Mouse (Mus musculus): ENCODE results near the gene Olfr622. TPM values are rescaled to one million over a fixed set of nuclear protein-coding genes. Genes with fewer than 3 reads are reported as not detected.

Gene Olfr622
- total and polyA plus RNA-seq, 3 experiments = not detected

DNA sequence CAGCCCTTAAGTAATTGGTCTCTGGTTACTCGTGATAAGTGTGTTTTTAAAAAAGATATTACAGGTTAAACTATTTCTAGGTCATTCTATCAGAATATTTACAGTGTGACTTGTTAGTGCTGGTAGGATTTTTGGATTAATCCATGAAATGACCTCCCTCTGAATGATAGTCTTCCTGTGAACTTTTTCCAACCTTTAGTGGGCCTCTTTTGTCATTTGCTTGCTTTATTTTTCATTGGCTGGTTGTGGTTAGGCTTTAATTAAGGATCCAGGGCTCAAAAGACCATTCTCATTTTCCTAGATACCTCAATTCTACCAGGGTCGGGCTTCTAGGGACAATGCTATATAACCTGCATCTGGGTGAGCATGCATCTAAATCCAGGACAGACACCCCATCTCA is 52.7 kb downstream of the Olfr622 start, which contains the start of gene Olfr618:
Olfr618 (plus strand) TSS at position 301 of the 400 bp plus-strand sequence.
- no peak within 1 kb of the TSS for H3K4me3 ChIP-seq (replicated peaks in 1 of 3; ENCODE audit: low read depth in 2 of 3, low read length in 2 of 3, poor library complexity in 1 of 3)
- H3K27ac ChIP-seq (ENCODE audit: insufficient read depth, low read depth) = no peak within 1 kb of the TSS
- H3K27me3 ChIP-seq (replicated peaks) = no peaks in the 10 kb centered on the region
- TF ChIP-seq MEF2A (IDR thresholded peaks at IDR 0.05; ENCODE audit: borderline replicate concordance, low read depth, low read length) = no peak
- no peak for TF ChIP-seq GABPA (IDR thresholded peaks at IDR 0.05; ENCODE audit: insufficient replicate concordance, low read depth, low read length)
- no peak for TF ChIP-seq MXI1 (IDR thresholded peaks at IDR 0.05; ENCODE audit: low read depth, low read length)
- TF ChIP-seq KAT2A (IDR thresholded peaks at IDR 0.05; ENCODE audit: insufficient replicate concordance, low read length) = no peak
- TF ChIP-seq ETS1 (conservative IDR thresholded peaks at IDR 0.05; ENCODE audit: low read depth, low read length) = no peak
- no peak for TF ChIP-seq SIN3A (IDR thresholded peaks at IDR 0.05; ENCODE audit: low read length)
- no peak for TF ChIP-seq USF2 (conservative IDR thresholded peaks at IDR 0.05; ENCODE audit: low read depth, low read length)
- no peak for TF ChIP-seq MYC (IDR thresholded peaks at IDR 0.05; ENCODE audit: low read depth, low read length)
- no peak for TF ChIP-seq RAD21 (IDR thresholded peaks at IDR 0.05; ENCODE audit: low read depth, low read length)
- no peak for TF ChIP-seq MAFK (IDR thresholded peaks at IDR 0.05; ENCODE audit: insufficient replicate concordance, low read length)
- no peak for TF ChIP-seq USF1 (IDR thresholded peaks at IDR 0.05; ENCODE audit: low read depth, low read length)
- no peak for TF ChIP-seq ZC3H11A (IDR thresholded peaks at IDR 0.05; ENCODE audit: low read depth, low read length)
- no peak for TF ChIP-seq JUN (IDR thresholded peaks at IDR 0.05; ENCODE audit: insufficient read depth, low read depth, low read length)
- TF ChIP-seq BHLHE40 (IDR thresholded peaks at IDR 0.05; ENCODE audit: low read depth, low read length) = no peak
- no peak for TF ChIP-seq PAX5 (IDR thresholded peaks at IDR 0.05; ENCODE audit: low read length)
- no peaks in the 10 kb centered on the region for H3K79me2 ChIP-seq (replicated peaks; ENCODE audit: control insufficient read depth, extremely low read depth, insufficient read depth, poor library complexity, severe bottlenecking)
- H3K9me3 ChIP-seq (replicated peaks; ENCODE audit: low read length) = no peaks in the 10 kb centered on the region
- H3K4me2 ChIP-seq (ENCODE audit: insufficient read depth, low read depth, poor library complexity, severe bottlenecking) = no peak within 1 kb of the TSS
- in situ Hi-C loops (cut with MboI; ENCODE audit: low pct_ligation_motif_present, low pct_unique_long_range_greater_than_20kb, low sequenced_read_pairs) (no loop called here), dilution Hi-C loops (cut with MboI; ENCODE audit: extremely low pct_ligation_motif_present, extremely low pct_unique_long_range_greater_than_20kb, low sequenced_read_pairs) (no loop called here)
- H3K9ac ChIP-seq (ENCODE audit: insufficient read depth, low read depth) = no peak within 1 kb of the TSS
- DNase-seq (ENCODE audit: extremely low read depth) = no peak
- no peaks in the 10 kb centered on the region for H3K4me1 ChIP-seq (ENCODE audit: control insufficient read depth in 1 of 2, insufficient read depth in 2 of 2)
- no peaks in the 10 kb centered on the region for H3K36me3 ChIP-seq (replicated peaks in 1 of 2; ENCODE audit: control insufficient read depth in 1 of 2, insufficient read depth in 1 of 2, low read length in 1 of 2)

Other genes starting within 250 kb of the Olfr622 start
Only the 20 nearest of the 32 such genes appear.
- not detected in 2 replicates for gene Olfr609, start 144.6 kb downstream of the Olfr622 start, total RNA-seq (2012; rRNA removed)
- gene Olfr609, start 144.6 kb downstream of the Olfr622 start, total RNA-seq (2014; rRNA removed) = not detected in 2 replicates
- not detected in 2 replicates for gene Olfr609, start 144.6 kb downstream of the Olfr622 start, polyA plus RNA-seq (2012; ENCODE audit: insufficient read length, low read depth)
- not detected in 2 replicates for gene Olfr610, start 130.6 kb downstream of the Olfr622 start, total RNA-seq (2012; rRNA removed)
- gene Olfr610, start 130.6 kb downstream of the Olfr622 start, total RNA-seq (2014; rRNA removed) = not detected in 2 replicates
- gene Olfr610, start 130.6 kb downstream of the Olfr622 start, polyA plus RNA-seq (2012; ENCODE audit: insufficient read length, low read depth) = not detected in 2 replicates
- gene Olfr611, start 121.9 kb downstream of the Olfr622 start, total RNA-seq (2012; rRNA removed) = not detected in 2 replicates
- gene Olfr611, start 121.9 kb downstream of the Olfr622 start, total RNA-seq (2014; rRNA removed) = not detected in 2 replicates
- gene Olfr611, start 121.9 kb downstream of the Olfr622 start, polyA plus RNA-seq (2012; ENCODE audit: insufficient read length, low read depth) = not detected in 2 replicates
- gene Olfr612, start 100.0 kb downstream of the Olfr622 start, total RNA-seq (2012; rRNA removed) = not detected in 2 replicates
- not detected in 2 replicates for gene Olfr612, start 100.0 kb downstream of the Olfr622 start, total RNA-seq (2014; rRNA removed)
- gene Olfr612, start 100.0 kb downstream of the Olfr622 start, polyA plus RNA-seq (2012; ENCODE audit: insufficient read length, low read depth) = not detected in 2 replicates
- not detected in 2 replicates for gene Olfr613, start 94.6 kb downstream of the Olfr622 start, total RNA-seq (2012; rRNA removed)
- gene Olfr613, start 94.6 kb downstream of the Olfr622 start, total RNA-seq (2014; rRNA removed) = not detected in 2 replicates
- gene Olfr613, start 94.6 kb downstream of the Olfr622 start, polyA plus RNA-seq (2012; ENCODE audit: insufficient read length, low read depth) = not detected in 2 replicates
- gene Olfr615, start 86.6 kb downstream of the Olfr622 start, total RNA-seq (2012; rRNA removed) = not detected in 2 replicates
- not detected in 2 replicates for gene Olfr615, start 86.6 kb downstream of the Olfr622 start, total RNA-seq (2014; rRNA removed)
- not detected in 2 replicates for gene Olfr615, start 86.6 kb downstream of the Olfr622 start, polyA plus RNA-seq (2012; ENCODE audit: insufficient read length, low read depth)
- not detected in 2 replicates for gene Olfr616, start 73.6 kb downstream of the Olfr622 start, total RNA-seq (2012; rRNA removed)
- not detected in 2 replicates for gene Olfr616, start 73.6 kb downstream of the Olfr622 start, total RNA-seq (2014; rRNA removed)
- not detected in 2 replicates for gene Olfr616, start 73.6 kb downstream of the Olfr622 start, polyA plus RNA-seq (2012; ENCODE audit: insufficient read length, low read depth)
- not detected in 2 replicates for gene Olfr617, start 69.6 kb downstream of the Olfr622 start, total RNA-seq (2012; rRNA removed)
- not detected in 2 replicates for gene Olfr617, start 69.6 kb downstream of the Olfr622 start, total RNA-seq (2014; rRNA removed)
- not detected in 2 replicates for gene Olfr617, start 69.6 kb downstream of the Olfr622 start, polyA plus RNA-seq (2012; ENCODE audit: insufficient read length, low read depth)
- not detected in 2 replicates for gene Olfr618, start 52.6 kb downstream of the Olfr622 start, total RNA-seq (2012; rRNA removed)
- not detected in 2 replicates for gene Olfr618, start 52.6 kb downstream of the Olfr622 start, total RNA-seq (2014; rRNA removed)
- not detected in 2 replicates for gene Olfr618, start 52.6 kb downstream of the Olfr622 start, polyA plus RNA-seq (2012; ENCODE audit: insufficient read length, low read depth)
- gene Olfr619, start 42.1 kb downstream of the Olfr622 start, total RNA-seq (2012; rRNA removed) = not detected in 2 replicates
- gene Olfr619, start 42.1 kb downstream of the Olfr622 start, total RNA-seq (2014; rRNA removed) = not detected in 2 replicates
- gene Olfr619, start 42.1 kb downstream of the Olfr622 start, polyA plus RNA-seq (2012; ENCODE audit: insufficient read length, low read depth) = not detected in 2 replicates
- not detected in 2 replicates for gene Olfr620, start 30.2 kb downstream of the Olfr622 start, total RNA-seq (2012; rRNA removed)
- not detected in 2 replicates for gene Olfr620, start 30.2 kb downstream of the Olfr622 start, total RNA-seq (2014; rRNA removed)
- not detected in 2 replicates for gene Olfr620, start 30.2 kb downstream of the Olfr622 start, polyA plus RNA-seq (2012; ENCODE audit: insufficient read length, low read depth)
- gene Olfr623, start 21.0 kb upstream of the Olfr622 start, total RNA-seq (2012; rRNA removed) = not detected in 2 replicates
- gene Olfr623, start 21.0 kb upstream of the Olfr622 start, total RNA-seq (2014; rRNA removed) = not detected in 2 replicates
- gene Olfr623, start 21.0 kb upstream of the Olfr622 start, polyA plus RNA-seq (2012; ENCODE audit: insufficient read length, low read depth) = not detected in 2 replicates
- not detected in 2 replicates for gene Olfr624, start 28.5 kb upstream of the Olfr622 start, total RNA-seq (2012; rRNA removed)
- gene Olfr624, start 28.5 kb upstream of the Olfr622 start, total RNA-seq (2014; rRNA removed) = not detected in 2 replicates
- not detected in 2 replicates for gene Olfr624, start 28.5 kb upstream of the Olfr622 start, polyA plus RNA-seq (2012; ENCODE audit: insufficient read length, low read depth)
- gene Olfr625-ps1, start 40.0 kb upstream of the Olfr622 start, total RNA-seq (2012; rRNA removed) = not detected in 2 replicates
- not detected in 2 replicates for gene Olfr625-ps1, start 40.0 kb upstream of the Olfr622 start, total RNA-seq (2014; rRNA removed)
- not detected in 2 replicates for gene Olfr625-ps1, start 40.0 kb upstream of the Olfr622 start, polyA plus RNA-seq (2012; ENCODE audit: insufficient read length, low read depth)
- gene Olfr243, start 72.0 kb upstream of the Olfr622 start, total RNA-seq (2012; rRNA removed) = not detected in 2 replicates
- gene Olfr243, start 72.0 kb upstream of the Olfr622 start, total RNA-seq (2014; rRNA removed) = not detected in 2 replicates
- 0.05 TPM in 1 of 2 replicates, not detected in the other for gene Olfr243, start 72.0 kb upstream of the Olfr622 start, polyA plus RNA-seq (2012; ENCODE audit: insufficient read length, low read depth)
- not detected in 2 replicates for gene Olfr628, start 87.7 kb upstream of the Olfr622 start, total RNA-seq (2012; rRNA removed)
- gene Olfr628, start 87.7 kb upstream of the Olfr622 start, total RNA-seq (2014; rRNA removed) = not detected in 2 replicates
- not detected in 2 replicates for gene Olfr628, start 87.7 kb upstream of the Olfr622 start, polyA plus RNA-seq (2012; ENCODE audit: insufficient read length, low read depth)
- gene Olfr629, start 102.2 kb upstream of the Olfr622 start, total RNA-seq (2012; rRNA removed) = not detected in 2 replicates
- gene Olfr629, start 102.2 kb upstream of the Olfr622 start, total RNA-seq (2014; rRNA removed) = not detected in 2 replicates
- not detected in 2 replicates for gene Olfr629, start 102.2 kb upstream of the Olfr622 start, polyA plus RNA-seq (2012; ENCODE audit: insufficient read length, low read depth)
- not detected in 2 replicates for gene Olfr630, start 114.6 kb upstream of the Olfr622 start, total RNA-seq (2012; rRNA removed)
- gene Olfr630, start 114.6 kb upstream of the Olfr622 start, total RNA-seq (2014; rRNA removed) = not detected in 2 replicates
- gene Olfr630, start 114.6 kb upstream of the Olfr622 start, polyA plus RNA-seq (2012; ENCODE audit: insufficient read length, low read depth) = not detected in 2 replicates
- not detected in 2 replicates for gene Olfr69, start 128.9 kb upstream of the Olfr622 start, total RNA-seq (2012; rRNA removed)
- gene Olfr69, start 128.9 kb upstream of the Olfr622 start, total RNA-seq (2014; rRNA removed) = not detected in 2 replicates
- gene Olfr69, start 128.9 kb upstream of the Olfr622 start, polyA plus RNA-seq (2012; ENCODE audit: insufficient read length, low read depth) = not detected in 2 replicates
- gene Olfr68, start 137.0 kb upstream of the Olfr622 start, total RNA-seq (2012; rRNA removed) = not detected in 2 replicates
- not detected in 2 replicates for gene Olfr68, start 137.0 kb upstream of the Olfr622 start, total RNA-seq (2014; rRNA removed)
- not detected in 2 replicates for gene Olfr68, start 137.0 kb upstream of the Olfr622 start, polyA plus RNA-seq (2012; ENCODE audit: insufficient read length, low read depth)